Mouse (Mus musculus) retina, adult 2 months (tissue): ENCODE measurements around the gene Cpsf3.

Source experiments
- DNase-seq: peaks from one replicate; pipeline ENCODE4 v3.0.0-alpha.2; 2012; ENCODE audit warnings: low read depth, low spot score

Gene Cpsf3

DNA sequence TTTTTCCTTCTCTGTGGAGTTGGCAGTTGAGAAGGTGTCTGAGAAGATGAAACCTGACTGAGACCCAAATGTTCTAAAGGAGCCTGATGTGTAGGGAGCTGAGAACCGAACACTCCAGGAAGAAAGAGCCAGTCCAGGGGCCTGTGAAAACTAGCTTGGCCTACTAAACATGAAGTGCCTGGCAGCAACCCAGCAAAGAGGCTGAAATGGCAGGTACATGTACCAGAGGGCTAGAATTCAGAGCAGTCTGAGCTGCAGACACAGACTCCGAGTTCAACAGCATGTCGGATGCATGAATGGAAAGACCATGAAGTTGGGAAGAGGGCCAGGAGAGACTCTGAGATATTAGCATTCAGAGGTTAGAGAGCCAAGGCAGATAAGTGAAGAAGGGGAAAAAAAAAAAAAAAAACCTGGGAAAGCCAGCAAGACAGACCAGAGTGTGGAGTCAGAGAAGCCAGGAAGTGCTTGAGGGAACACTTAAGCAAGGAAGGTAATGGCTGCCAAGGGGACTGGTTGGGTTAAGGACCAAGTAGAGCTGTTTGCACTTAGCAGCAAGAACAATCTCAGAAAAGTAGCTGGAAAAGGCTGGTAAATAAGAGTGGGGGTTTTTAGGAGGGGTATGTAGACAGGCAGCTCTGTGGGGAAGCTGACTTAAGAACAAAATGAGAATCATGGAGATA is 3.7 kb downstream of the Cpsf3 start:
- DNase-seq, result no peak

DNA sequence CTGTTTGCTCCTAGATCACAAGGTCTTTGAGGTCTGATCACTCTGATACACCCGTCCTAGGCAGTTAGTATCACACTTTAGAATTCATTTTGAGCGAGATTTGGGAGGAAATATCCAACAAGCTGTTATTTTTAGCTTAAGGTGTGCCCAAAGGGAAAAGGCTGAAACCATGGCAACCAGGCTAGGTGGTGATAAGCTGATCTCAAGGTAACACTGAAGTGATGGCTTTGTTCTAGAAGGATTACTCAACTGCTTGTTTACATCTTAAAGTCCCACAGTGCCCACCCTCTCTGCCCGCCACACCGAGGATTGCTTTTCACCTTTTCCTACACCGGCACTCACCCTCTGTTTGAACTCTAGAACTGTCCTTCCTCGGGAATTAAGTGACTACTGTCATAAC is 4.5 kb downstream of the Cpsf3 start:
- DNase-seq, result no peak

DNA sequence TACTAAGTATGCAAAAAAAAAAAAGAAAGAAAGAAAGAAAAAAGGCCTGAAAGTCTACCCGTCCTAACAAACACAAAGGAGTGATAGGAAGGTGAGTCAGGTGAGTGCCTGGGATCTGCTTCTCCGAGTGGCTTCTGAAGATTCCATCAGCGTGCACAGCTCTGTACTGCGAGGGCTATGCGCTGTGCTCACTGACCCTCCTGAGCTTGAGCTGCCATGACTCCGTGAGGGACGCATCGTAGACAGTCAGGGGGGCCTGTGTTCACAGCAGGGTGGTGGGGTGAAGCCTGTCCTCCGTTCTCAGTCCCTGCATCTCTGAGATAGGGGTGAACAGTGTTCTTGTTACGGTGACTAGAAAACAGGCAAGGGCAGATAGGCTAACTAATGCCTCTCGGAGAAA is 13.7 kb downstream of the Cpsf3 start:
- no peak for DNase-seq

DNA sequence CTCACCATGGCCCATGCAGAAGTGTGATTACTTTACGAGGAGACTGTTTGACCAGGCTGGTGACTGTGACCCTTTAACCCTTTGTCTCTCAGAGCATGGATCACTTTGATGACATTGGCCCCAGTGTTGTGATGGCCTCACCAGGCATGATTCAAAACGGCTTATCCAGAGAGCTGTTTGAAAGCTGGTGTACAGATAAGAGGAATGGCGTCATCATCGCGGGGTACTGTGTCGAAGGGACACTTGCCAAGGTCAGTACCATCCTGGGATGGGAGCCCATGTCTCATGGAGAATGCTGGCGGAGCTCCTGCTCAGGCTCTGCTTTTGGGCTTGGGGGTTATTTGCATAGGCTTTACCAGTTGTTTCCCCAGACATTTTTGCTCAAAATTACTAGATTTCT is 16.1 kb downstream of the Cpsf3 start:
- no peak for DNase-seq

DNA sequence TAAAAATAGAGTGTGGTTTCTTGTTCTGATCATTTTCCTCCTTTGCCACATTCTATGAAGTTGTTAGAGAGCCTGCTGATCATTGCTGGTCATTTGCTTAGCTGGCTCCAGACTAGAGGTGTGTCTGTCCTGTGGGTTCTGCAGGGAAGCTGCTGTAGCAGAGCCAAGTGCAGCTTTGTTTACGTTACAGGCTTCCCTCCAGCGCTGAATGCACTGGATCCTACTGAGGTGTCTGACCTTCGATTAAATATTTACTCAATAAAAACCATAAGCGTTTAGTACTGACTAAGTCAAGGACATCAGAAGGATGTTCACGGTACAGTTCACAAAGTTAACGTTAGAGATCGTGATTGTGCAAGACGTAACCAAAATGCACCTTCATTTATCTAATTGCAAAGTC is 16.7 kb downstream of the Cpsf3 start:
- no peak for DNase-seq

DNA sequence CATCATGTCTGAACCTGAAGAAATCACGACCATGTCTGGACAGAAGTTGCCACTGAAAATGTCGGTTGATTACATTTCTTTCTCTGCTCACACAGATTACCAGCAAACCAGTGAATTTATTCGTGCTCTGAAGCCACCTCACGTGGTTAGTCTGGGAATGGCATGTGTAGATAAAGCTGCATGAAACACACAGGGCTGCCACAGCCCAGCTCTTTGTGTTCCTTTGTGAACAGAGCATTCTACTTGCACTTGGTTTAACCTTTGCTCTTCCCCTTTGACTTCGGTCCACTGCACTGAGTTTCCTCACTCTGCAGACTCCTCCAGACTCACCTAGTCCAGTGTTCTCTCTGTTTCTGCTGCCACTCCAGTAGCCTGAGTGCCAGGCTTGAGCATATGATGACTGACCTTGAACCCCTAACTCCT is 17.2 kb downstream of the Cpsf3 start:
- no peak for DNase-seq

DNA sequence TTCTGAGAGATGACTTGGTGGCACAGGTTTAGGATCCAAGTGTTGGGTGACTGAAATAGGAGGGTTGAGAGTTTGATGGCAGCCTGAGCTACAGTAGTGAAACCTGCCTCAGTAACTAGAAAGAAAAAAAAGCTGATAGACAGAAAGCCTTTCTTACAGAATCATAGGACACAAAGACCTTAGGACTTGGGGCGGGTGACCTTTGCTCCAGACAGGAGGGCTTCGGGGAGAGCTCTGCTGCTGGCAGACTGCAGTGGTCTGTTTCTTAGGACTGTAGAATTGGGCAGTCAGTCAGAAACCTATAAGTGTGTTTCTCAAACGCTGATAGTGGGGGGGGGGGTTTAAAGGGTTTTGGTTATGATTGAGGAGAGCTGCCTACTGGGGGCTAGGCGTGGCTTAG is 20.6 kb downstream of the Cpsf3 start:
- DNase-seq, result no peak

DNA sequence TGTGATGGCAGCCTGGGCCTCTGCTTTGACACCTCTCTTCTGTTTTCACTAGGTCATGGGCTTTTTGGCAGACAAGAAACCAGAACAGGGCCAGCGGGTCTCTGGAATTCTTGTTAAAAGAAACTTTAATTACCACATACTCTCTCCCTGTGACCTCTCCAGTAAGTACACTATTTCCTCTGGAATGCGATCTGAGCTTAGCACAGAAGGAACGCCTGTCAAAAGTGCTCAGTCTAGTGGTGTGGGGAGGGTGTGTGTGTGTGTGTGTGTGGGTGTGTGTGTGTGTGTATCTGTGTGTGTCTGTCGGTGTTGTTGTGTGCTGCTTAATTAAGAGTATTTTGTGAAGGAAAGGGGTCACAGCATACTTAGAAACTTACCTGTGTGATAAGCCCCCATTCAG is 21.5 kb downstream of the Cpsf3 start:
- DNase-seq, result no peak

DNA sequence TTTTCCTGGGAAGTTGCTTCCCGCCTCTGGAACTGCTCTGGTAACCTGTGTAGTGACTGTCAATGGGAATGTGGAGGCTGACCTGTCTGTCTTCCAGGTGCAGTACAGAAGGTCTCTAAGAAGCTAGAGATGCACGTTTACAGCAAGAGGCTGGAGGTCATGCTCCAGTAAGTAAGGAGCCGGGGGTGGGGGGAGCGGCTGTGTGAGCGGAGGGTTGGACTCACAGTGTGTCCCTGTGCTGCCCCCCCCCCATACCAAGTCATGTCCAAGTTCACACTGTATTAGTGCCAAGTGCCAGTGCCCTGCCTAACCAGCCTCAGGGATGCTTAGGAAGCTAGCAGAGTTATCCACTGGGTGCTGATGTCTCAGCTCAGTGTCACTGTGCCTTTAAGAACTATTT is 27.0 kb downstream of the Cpsf3 start:
- no peak for DNase-seq

DNA sequence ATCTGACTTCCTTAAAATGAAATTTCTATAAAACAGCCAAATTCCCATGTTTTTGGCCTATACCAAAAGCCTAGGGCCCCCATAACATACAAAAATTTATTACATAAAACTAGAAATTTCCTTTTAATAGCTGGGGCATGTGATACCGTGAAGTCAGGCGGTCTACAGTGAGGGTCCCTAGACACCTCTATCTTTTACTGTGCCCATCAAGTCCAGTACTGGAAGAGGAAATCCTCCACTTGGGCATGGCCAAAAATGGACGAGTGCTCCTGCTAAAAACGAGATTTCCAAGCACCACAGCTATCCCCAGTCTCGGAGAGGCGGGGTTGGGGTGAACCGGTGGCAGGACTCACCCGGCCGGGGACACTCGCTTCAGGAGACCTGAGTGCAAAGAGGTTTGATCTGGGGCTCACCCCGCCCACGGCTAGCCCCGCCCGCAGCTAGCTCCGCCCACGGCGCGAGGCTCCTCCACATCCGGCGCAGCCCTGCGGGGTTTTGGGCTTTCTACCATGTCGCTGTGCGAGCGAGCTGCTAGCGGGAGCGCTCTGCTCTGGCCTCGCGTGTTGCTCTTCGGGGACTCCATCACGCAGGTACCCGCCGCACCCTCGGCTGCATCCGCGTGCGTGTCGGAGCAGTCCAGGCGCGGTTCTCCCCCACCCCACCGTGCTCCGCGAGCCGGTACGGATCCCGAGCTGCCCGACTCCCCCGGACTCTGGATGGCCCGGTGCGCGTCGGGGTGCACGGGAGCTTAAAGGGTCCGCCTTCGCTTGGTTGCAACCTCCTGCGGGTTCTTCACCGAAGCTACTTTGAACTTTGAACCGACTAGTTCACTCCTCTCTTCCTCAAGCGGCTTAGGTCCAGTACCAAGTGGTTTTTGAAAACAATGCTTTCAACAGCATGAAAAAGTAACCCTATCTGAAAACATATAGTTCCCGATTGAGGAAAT is 31.0 kb downstream of the Cpsf3 start, which contains the start of gene Iah1:
Gene Iah1 (plus strand): TSS at position 467 of the 946 bp plus-strand sequence.
- peak; percentile 42 for DNase-seq

DNA sequence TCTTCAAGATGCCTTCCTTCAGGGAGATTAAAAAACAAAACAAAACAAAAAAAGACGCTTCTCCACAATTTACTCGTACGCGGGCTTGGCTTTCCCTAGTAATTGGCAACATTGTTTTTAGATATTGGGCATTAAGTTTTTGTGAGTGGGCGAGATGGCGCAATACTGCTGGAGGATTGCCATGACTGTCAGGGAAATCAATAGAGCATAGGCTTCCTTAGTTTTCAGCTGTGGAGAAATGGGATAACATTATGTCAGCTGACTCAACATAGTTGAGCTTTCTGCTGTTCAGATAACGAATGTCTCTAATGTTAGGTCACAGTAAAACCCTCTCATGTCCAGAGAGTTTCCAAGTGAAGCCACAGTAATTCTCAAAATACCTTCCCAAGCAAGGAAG is 31.7 kb downstream of the Cpsf3 start:
- no peak for DNase-seq

DNA sequence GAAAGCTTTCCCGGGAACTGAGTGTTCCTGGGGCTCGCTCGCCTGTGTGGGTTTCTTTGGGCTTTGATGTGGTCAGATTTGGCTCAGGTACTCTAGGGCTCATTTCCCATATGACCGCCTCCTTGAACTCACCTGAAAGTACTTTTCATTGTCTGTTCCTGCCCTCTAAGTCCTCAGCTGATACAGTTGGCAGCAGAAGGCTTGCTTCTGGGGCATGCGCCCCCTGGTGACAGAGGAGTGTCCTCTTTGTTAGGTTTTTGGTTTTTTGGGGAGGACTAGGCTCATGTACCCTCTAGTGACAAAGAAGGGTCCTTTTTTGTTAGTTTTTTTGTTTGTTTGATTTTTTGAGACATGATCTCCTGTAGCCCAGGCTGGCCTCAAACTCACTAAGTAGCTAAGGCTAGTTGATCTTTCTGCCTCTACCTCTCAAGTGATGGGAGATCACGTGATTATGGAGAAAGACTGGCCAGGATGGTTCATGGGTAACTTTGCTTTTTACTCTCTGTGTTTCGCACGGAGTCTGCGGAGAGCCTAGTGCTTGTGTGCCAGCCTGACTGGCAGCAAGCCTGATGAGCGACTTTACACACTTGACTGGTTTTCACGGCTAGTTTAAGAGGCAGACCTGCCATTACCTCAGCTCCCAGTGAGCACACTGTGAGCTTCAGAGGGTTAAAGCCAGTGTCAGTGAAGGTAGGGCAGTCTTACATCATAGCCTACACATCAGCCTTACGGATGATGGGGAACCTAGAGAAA is 33.1 kb downstream of the Cpsf3 start:
- peak; percentile 22 for DNase-seq

DNA sequence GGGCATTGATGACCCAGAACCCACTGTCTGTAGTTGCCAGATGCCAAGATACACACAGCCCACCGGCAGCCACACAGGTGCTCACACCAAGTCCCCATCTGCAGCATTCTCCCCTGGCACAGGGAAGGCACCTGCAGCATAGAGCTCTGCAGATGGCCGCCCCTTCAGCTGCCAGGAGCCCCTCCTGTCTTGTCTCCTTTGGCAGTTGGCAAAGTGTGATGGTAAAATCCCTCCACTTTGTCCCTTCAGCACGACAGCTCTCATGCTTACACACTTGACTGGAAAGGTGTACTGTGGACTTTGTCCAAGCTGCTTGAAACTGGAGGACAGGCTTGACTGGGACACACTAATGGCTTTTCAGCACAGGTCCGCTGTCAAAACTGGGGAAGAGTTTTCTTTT is 35.1 kb downstream of the Cpsf3 start:
- DNase-seq, result no peak

DNA sequence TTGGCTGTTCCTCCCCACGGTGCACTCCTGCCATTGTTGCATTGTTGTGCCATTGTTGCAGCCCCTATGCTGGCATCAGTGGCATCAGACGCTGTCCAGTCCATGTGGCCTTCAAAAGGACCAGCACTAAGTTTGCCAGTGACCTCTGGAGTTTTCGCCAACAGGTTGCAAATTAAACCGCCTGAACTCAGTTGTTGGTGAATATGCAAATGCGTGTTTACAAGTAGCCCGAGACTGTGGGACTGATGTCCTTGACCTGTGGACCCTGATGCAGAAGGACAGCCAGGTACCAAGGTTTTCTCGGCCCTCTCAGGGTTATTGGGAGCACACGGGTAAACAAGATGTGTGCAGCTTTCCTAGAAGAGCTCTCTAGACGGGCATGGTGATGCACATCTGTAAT is 36.0 kb downstream of the Cpsf3 start:
- DNase-seq, result no peak

DNA sequence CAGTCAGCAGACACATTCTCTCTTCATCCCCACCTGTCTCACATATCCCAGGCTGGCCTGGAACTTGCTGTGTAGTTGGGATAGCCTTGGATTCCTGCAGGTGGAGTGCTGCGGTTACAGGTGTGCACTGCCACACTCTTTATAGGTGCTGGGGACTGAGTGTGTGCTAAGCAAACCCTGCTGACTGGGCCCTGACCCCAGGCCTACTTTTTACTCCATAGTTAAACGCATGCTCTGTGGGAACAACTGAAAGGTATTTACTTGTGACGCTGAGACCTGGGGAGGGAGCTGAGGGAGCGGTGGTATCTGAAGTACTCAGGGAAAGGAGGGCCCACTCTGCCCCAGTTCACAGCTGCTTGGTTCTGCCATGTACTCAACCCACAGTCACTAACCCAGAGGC is 37.1 kb downstream of the Cpsf3 start:
- no peak for DNase-seq

DNA sequence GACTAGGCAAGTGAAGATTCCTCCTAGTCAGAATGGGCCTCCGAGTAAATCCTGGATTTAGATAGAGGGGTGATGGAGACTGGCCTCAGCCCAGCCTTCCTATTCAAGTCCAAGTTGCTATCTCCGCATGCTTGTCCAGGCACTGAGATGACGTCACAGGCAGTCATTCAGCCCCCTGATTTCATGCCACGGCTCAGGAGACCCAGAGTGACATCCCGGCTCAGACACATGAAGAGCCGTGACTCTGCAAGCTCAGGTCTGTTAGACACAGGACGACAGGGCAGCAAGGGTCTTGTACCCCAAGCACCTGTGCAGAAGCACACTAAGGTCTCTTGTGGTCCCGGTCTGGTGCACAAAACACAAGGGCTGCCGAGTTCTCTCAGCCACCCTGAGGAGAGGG is 37.7 kb downstream of the Cpsf3 start:
- no peak for DNase-seq

DNA sequence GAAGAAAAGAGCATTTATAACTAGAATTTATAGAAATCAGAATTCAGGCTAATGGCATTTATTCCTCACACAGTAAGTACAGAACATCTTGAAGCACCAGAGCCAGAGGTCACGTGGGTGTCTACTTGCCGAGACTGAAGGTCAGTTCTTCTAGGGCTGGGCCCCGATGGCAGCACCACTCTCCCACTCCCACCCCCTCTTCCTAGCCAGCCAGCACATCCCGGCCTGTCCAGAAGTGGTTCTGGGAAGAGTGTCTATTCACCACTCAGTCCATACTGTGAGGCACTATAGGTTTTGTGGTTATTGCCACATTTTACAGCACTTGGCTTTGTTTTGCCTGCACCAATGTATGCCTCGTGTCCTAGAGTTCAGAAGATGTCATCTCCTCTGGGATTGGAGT is 38.9 kb downstream of the Cpsf3 start:
- no peak for DNase-seq

DNA sequence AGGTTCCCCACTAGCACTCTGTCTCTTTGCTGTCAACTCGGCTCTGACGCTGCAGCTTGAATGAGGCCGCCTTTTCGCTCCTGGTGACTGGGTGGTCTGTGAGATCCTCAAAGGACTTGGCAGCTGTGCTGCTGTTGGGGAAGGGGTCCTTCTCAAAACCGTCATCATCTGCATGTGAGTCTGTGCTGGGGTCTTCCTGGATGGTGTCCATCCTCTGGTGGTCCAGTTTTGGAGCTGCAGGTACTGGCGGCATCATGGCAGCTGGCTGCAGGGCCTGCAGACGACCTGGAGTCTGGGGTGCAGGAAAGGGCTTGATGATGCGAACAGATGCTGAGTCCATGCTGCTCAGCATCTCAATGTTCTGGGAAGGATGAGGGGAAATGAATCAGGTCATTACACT is 40.1 kb downstream of the Cpsf3 start:
- DNase-seq, result no peak

DNA sequence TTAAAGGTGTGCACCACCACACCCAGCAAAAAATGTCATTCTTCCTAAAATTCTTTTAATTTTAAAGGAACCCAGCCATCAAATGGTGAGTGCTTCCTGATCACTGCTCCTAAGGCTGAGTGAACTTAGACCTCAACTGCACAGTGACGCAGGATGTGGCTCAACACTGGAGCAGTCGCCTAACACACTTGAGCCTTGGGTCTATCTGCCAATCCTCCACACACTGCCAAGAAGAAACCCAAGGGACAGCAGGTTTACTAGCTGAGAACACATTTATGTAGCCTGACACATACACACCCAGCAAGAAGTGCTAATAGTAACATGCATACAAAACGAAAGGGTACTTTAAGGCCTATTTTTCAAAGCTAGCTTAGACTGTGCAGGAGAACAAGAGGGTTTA is 41.1 kb downstream of the Cpsf3 start:
- no peak for DNase-seq

DNA sequence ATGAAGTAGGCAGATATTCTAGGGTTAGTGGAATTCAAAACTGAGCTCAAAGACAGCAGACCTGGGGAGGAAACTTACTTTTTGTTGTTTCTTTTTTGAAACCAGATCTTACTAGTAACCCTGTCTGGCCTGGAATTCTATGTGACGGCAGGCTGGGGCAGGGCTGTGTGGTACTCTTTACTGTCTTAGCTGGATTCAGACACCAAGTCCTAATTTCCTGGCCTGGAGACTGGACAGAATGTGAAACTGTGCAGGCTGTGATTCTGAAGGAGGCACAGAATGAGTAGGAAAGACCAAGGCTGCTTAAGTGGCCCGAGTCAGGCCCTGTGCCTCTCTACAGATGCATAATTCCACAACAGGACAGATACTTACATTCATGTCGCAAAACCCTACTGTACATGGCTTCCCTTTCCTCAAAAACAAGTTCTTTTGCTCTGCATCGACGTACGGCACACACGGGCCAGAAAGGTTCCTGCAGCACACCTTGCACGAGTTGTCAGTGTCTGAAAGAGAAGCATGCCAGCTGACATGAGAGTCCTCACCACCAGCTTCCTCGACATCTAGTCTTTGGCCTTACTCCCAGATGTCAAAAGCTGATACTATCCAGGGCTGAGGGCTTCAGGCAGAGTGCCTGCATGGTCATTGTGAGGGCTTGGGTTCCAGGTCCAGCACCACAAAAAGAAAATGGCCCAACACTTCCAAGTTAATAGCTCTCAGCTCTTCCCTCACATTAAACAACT is 44.6 kb downstream of the Cpsf3 start:
- DNase-seq, result no peak

DNA sequence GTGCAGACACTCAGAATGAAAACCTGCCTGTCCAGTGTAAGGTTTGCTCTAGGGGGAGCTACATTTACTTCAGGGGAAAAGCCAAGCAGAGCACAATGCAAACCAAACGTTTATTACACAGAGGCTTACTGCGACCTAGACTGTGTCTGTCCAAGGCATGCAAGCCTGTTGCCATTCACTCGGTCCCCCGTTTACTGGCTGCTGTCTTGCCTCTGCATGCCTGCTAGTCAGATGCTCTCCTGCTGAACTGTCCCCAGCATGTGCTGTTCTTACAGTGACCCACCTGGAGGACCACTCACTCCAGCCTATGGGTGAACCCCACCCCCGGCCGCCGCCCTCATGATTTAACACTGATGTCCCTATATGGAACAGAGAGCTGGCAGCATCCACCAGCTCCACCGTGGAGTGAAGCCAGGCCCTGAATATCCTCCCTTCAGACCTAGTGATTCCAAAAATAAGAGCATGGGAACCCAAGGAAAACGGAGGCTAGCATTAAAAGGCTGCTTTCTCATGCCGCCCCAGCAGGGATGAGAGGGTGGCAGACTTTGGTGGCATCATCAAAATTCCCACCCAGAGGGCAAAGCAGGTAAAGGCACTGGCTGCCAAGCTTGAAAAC is 45.9 kb downstream of the Cpsf3 start:
- no peak for DNase-seq
